Mouse (Mus musculus): Measurements from ENCODE around the gene Rpsa. TPM values are rescaled to one million over a fixed set of nuclear protein-coding genes. Genes with fewer than 3 reads are reported as not detected.

Gene Rpsa
- polyA plus RNA-seq, 1 experiment from 2014 or later, result 1,488 TPM

- Histone ChIP-seq H3K27ac (ENCODE audit: low read depth, low read length) (no peak overlapping the region), H3K4me3 (ENCODE audit: low read depth, low read length) (no peak overlapping the region), H3K4me2 (replicated peaks; ENCODE audit: low read depth, low read length) (no peak overlapping the region), H3K4me1 (replicated peaks; ENCODE audit: control insufficient read depth, insufficient read depth, low read length) (no peaks in the 10 kb centered on the region), H3K27me3 (ENCODE audit: control insufficient read depth, insufficient read depth, low read length) (no peaks in the 10 kb centered on the region), H3K9me3 (ENCODE audit: control insufficient read depth, low read length) (no peaks in the 10 kb centered on the region), H3K36me3 (ENCODE audit: control insufficient read depth, insufficient read depth, low read length) (peaks cover 14% of the 10 kb centered on the region; the same call in 1 of the 2 replicates), H3K9ac (ENCODE audit: low read depth, low read length) (no peak overlapping the region)
- DNase-seq (ENCODE audit: low spot score) (no peak), ATAC-seq (ENCODE audit: low FRiP score) (no peak)
- WGBS, result 83% methylated on average over 12 of the region's 13 CpGs
These were observed 7.2 kb downstream of the Rpsa start for GRCm38 (mm10) chr9:120134529-120135160.

GRCm38 (mm10) chr9:120135454-120135853 lies 8.0 kb downstream of the Rpsa start:
- H3K9ac ChIP-seq (ENCODE audit: low read depth, low read length), result no peak overlapping the region
- no peaks in the 10 kb centered on the region for H3K9me3 ChIP-seq (ENCODE audit: control insufficient read depth, low read length)
- H3K4me1 ChIP-seq (replicated peaks; ENCODE audit: control insufficient read depth, insufficient read depth, low read length), result no peaks in the 10 kb centered on the region
- ATAC-seq (ENCODE audit: low FRiP score) (no peak), DNase-seq (ENCODE audit: low spot score) (no peak)
- H3K36me3 ChIP-seq (ENCODE audit: control insufficient read depth, insufficient read depth, low read length), result peaks cover 11% of the 10 kb centered on the region; the same call in 1 of the 2 replicates
- H3K27me3 ChIP-seq (ENCODE audit: control insufficient read depth, insufficient read depth, low read length), result no peaks in the 10 kb centered on the region
- no peak overlapping the region for H3K27ac ChIP-seq (ENCODE audit: low read depth, low read length)
- H3K4me2 ChIP-seq (replicated peaks; ENCODE audit: low read depth, low read length), result no peak overlapping the region
- H3K4me3 ChIP-seq (ENCODE audit: low read depth, low read length), result no peak overlapping the region
- 92% methylated on average over 11 of the region's 11 CpGs for WGBS

- Histone ChIP-seq H3K4me1 (replicated peaks; ENCODE audit: control insufficient read depth, insufficient read depth, low read length) (no peaks in the 10 kb centered on the region), H3K27ac (ENCODE audit: low read depth, low read length) (no peak overlapping the region), H3K27me3 (ENCODE audit: control insufficient read depth, insufficient read depth, low read length) (no peaks in the 10 kb centered on the region), H3K36me3 (ENCODE audit: control insufficient read depth, insufficient read depth, low read length) (no peaks in the 10 kb centered on the region), H3K4me2 (replicated peaks; ENCODE audit: low read depth, low read length) (no peak overlapping the region), H3K9ac (ENCODE audit: low read depth, low read length) (no peak overlapping the region), H3K9me3 (ENCODE audit: control insufficient read depth, low read length) (no peaks in the 10 kb centered on the region), H3K4me3 (ENCODE audit: low read depth, low read length) (no peak overlapping the region)
- DNase-seq (ENCODE audit: low spot score), result peak; percentile 90
- WGBS, result 17% methylated on average over 4 of the region's 4 CpGs
- no peak for ATAC-seq (ENCODE audit: low FRiP score)
These were observed 13.2 kb downstream of the Rpsa start for GRCm38 (mm10) chr9:120140652-120141051.

DNA sequence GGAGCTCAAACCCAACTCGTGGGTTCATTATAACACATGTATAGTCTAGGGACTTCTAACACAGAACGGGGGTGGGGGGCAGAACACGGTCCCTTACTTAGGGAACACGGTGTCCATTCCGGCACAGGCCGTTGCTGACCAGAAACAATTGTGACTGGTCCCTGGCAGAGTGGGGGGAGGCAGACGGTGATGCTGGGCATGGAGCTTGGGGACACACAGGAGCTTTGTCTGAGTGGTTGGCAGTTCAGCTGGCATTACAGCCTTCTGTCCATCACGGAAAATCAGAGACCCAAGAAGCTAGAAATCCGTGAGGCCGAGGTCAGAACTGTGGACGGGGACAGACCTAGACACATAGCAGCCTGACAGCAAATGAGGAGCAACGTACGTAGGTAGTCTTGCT lies 17.0 kb downstream of the Rpsa start:
- H3K9ac ChIP-seq (ENCODE audit: low read depth, low read length), result no peak overlapping the region
- no peak for DNase-seq (ENCODE audit: low spot score)
- H3K4me1 ChIP-seq (replicated peaks; ENCODE audit: control insufficient read depth, insufficient read depth, low read length), result no peaks in the 10 kb centered on the region
- H3K36me3 ChIP-seq (ENCODE audit: control insufficient read depth, insufficient read depth, low read length), result no peaks in the 10 kb centered on the region
- ATAC-seq (ENCODE audit: low FRiP score), result no peak
- H3K4me2 ChIP-seq (replicated peaks; ENCODE audit: low read depth, low read length), result no peak overlapping the region
- no peaks in the 10 kb centered on the region for H3K27me3 ChIP-seq (ENCODE audit: control insufficient read depth, insufficient read depth, low read length)
- H3K9me3 ChIP-seq (ENCODE audit: control insufficient read depth, low read length), result no peaks in the 10 kb centered on the region
- no peak overlapping the region for H3K4me3 ChIP-seq (ENCODE audit: low read depth, low read length)
- WGBS, result 84% methylated on average over 13 of the region's 13 CpGs
- no peak overlapping the region for H3K27ac ChIP-seq (ENCODE audit: low read depth, low read length)

DNA sequence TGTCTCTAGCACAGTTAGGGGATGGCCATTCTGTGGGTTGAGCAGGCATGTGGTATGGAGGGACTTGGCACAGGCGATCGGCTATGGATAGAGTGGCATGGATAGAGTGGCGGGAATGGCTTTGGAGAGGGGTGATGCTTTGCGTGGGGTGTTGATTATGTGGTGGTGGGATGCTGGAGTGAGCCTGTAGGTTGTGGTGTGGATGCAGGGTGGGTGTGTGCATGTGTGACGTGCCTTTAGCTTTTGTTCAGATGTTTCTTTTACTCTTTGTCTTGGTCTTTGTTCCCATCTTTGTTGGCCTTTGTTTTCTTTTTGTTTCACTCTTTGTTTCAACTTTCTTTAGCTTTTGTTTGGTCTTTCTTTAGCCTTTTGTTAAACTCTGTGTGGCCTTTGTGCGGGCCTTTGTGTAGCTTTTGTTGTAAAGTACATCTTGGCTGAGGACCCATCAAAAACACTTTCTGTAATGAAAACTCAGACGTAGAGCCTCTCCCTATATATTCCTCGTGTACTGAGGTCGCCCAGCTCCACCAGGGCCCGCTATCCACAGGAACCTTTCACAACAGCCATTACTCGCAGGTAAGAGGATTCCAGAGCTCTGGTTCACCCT lies 21.8 kb downstream of the Rpsa start, which contains the start of gene Mobp:
Mobp (plus strand) TSS at position 486 of the 607 bp plus-strand sequence.
- Histone ChIP-seq H3K27ac (ENCODE audit: low read depth, low read length) (no peak within 1 kb of the TSS), H3K4me1 (replicated peaks; ENCODE audit: control insufficient read depth, insufficient read depth, low read length) (no peaks in the 10 kb centered on the region), H3K9me3 (ENCODE audit: control insufficient read depth, low read length) (no peaks in the 10 kb centered on the region), H3K36me3 (ENCODE audit: control insufficient read depth, insufficient read depth, low read length) (no peaks in the 10 kb centered on the region), H3K4me3 (ENCODE audit: low read depth, low read length) (no peak within 1 kb of the TSS), H3K9ac (ENCODE audit: low read depth, low read length) (no peak within 1 kb of the TSS), H3K27me3 (ENCODE audit: control insufficient read depth, insufficient read depth, low read length) (no peaks in the 10 kb centered on the region), H3K4me2 (replicated peaks; ENCODE audit: low read depth, low read length) (no peak within 1 kb of the TSS)
- peak; percentile 11 for DNase-seq (ENCODE audit: low spot score)
- ATAC-seq (ENCODE audit: low FRiP score), result no peak
- WGBS, result 38% methylated on average over 11 of the region's 11 CpGs

- no peak overlapping the region for H3K4me3 ChIP-seq (ENCODE audit: low read depth, low read length)
- H3K27me3 ChIP-seq (ENCODE audit: control insufficient read depth, insufficient read depth, low read length), result no peaks in the 10 kb centered on the region
- no peaks in the 10 kb centered on the region for H3K36me3 ChIP-seq (ENCODE audit: control insufficient read depth, insufficient read depth, low read length)
- ATAC-seq (ENCODE audit: low FRiP score) (no peak), DNase-seq (ENCODE audit: low spot score) (no peak)
- H3K27ac ChIP-seq (ENCODE audit: low read depth, low read length), result no peak overlapping the region
- H3K4me2 ChIP-seq (replicated peaks; ENCODE audit: low read depth, low read length), result no peak overlapping the region
- H3K4me1 ChIP-seq (replicated peaks; ENCODE audit: control insufficient read depth, insufficient read depth, low read length), result no peaks in the 10 kb centered on the region
- no peak overlapping the region for H3K9ac ChIP-seq (ENCODE audit: low read depth, low read length)
- WGBS, result 81% methylated on average over 5 of the region's 5 CpGs
- H3K9me3 ChIP-seq (ENCODE audit: control insufficient read depth, low read length), result no peaks in the 10 kb centered on the region
These were observed 23.7 kb downstream of the Rpsa start for GRCm38 (mm10) chr9:120151152-120151551.

- no peak for ATAC-seq (ENCODE audit: low FRiP score)
- 78% methylated on average over 12 of the region's 12 CpGs for WGBS
These were observed 24.5 kb downstream of the Rpsa start for GRCm38 (mm10) chr9:120151906-120152399.

DNA sequence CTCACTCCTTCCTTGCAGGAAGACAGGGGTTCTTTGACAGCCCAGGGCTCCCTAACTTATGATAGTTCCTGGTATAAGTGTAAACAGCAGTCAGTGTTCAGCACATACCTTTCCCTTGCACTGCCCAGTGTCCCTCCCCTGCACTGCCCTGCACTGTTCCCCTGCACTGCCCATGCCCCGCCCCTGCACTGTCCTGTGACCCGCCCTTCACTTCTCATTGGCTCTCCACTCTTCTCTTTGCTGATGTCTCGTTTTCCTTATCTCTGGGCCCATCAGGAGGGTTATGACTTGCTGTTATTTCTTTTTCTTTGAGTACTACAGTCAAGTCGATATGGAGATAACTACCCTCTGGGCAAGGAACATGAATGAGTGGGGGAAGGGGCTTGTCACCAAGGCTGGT lies 30.6 kb downstream of the Rpsa start:
- Histone ChIP-seq H3K4me1 (replicated peaks; ENCODE audit: control insufficient read depth, insufficient read depth, low read length) (0 out of 2 replicates have a peak, but pooled peaks cover 2% of the 10 kb centered on the region), H3K4me3 (ENCODE audit: low read depth, low read length) (no peak overlapping the region), H3K27ac (ENCODE audit: low read depth, low read length) (no peak overlapping the region), H3K9me3 (ENCODE audit: control insufficient read depth, low read length) (no peaks in the 10 kb centered on the region), H3K4me2 (replicated peaks; ENCODE audit: low read depth, low read length) (no peak overlapping the region), H3K9ac (ENCODE audit: low read depth, low read length) (no peak overlapping the region), H3K27me3 (ENCODE audit: control insufficient read depth, insufficient read depth, low read length) (no peaks in the 10 kb centered on the region), H3K36me3 (ENCODE audit: control insufficient read depth, insufficient read depth, low read length) (no peaks in the 10 kb centered on the region)
- DNase-seq (ENCODE audit: low spot score), result no peak
- WGBS, result 46% methylated on average over 4 of the region's 4 CpGs
- no peak for ATAC-seq (ENCODE audit: low FRiP score)

More at GRCm38 (mm10) chr9:120151906-120152399, 24.5 kb downstream of the Rpsa start:
- Histone ChIP-seq H3K4me2 (replicated peaks; ENCODE audit: low read depth, low read length) (no peak overlapping the region), H3K27me3 (ENCODE audit: control insufficient read depth, insufficient read depth, low read length) (no peaks in the 10 kb centered on the region), H3K36me3 (ENCODE audit: control insufficient read depth, insufficient read depth, low read length) (no peaks in the 10 kb centered on the region), H3K27ac (ENCODE audit: low read depth, low read length) (no peak overlapping the region), H3K4me1 (replicated peaks; ENCODE audit: control insufficient read depth, insufficient read depth, low read length) (no peaks in the 10 kb centered on the region), H3K4me3 (ENCODE audit: low read depth, low read length) (no peak overlapping the region), H3K9ac (ENCODE audit: low read depth, low read length) (no peak overlapping the region), H3K9me3 (ENCODE audit: control insufficient read depth, low read length) (no peaks in the 10 kb centered on the region)
- no peak for DNase-seq (ENCODE audit: low spot score)

DNA sequence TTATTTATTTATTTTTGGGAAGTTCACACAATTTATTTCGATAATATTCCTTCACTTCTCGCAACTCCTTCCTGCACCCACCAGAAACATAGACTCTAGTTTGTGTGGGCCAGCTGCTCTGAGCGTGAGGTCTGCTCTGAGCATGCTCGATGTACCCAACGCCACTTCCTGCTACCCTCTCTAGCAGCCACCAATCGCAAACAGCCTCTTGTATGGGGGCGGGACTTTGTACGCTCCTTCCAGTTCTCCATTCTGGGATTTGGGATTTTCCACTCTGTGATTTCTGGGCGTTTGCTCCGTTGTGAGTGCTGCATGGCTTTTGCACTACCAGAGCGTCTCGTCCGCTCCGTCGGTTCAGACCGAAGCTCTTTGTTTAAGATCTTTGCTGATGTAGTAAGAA lies 36.4 kb downstream of the Rpsa start:
- ATAC-seq (ENCODE audit: low FRiP score) (no peak), DNase-seq (ENCODE audit: low spot score) (no peak)
- Histone ChIP-seq H3K4me1 (replicated peaks; ENCODE audit: control insufficient read depth, insufficient read depth, low read length) (no peaks in the 10 kb centered on the region), H3K27ac (ENCODE audit: low read depth, low read length) (no peak overlapping the region), H3K4me3 (ENCODE audit: low read depth, low read length) (no peak overlapping the region), H3K9ac (ENCODE audit: low read depth, low read length) (no peak overlapping the region), H3K4me2 (replicated peaks; ENCODE audit: low read depth, low read length) (no peak overlapping the region), H3K27me3 (ENCODE audit: control insufficient read depth, insufficient read depth, low read length) (no peaks in the 10 kb centered on the region), H3K9me3 (ENCODE audit: control insufficient read depth, low read length) (no peaks in the 10 kb centered on the region), H3K36me3 (ENCODE audit: control insufficient read depth, insufficient read depth, low read length) (no peaks in the 10 kb centered on the region)
- 84% methylated on average over 16 of the region's 16 CpGs for WGBS

Measured in hindbrain, embryonic 11.5 days (tissue).